Mouse (Mus musculus): ENCODE results near the gene Slc38a1.

The Slc38a1 gene

DNA sequence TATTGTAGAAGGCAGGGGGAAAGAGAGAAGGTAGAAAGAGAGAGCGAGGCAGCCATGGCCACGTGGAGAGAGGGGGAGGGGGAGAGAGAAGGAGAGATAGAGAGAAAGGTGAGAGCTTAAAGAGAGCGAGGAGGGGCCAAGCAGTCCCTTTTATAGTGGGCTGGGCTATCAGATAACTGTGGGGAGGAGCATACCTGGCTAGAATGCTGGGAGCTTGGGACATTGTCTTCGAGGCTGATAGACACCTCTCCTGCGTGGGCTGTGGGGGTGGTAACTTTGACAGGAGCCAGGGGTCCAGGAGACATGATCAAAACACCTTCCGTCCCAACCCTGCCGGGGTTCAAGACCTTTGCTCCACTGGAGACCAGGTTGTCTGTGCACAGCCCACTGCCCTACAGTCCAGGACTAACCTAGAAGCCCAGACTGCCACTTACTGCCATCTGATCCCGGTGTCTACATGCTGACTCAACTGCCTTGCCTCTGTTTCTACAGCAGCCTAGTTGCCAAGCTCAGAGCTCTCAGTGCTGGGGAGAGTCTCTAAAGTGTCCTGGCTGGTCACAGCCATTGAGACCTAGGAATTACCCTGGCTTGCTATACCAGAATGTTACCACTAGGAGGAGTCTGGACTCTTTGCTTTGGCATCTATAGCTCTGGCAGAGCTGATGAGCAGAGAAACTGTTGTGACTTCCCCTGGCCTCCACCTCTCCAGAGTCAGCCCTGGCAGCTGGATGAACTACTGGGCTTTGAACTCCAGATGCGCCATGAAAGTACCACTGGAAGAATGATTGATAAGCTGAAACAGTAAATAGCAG is 90.9 kb downstream of the Slc38a1 start:
- peak; percentile 63 for DNase-seq

GRCm38 (mm10) chr15:96551107-96551506 is 91.6 kb downstream of the Slc38a1 start:
- DNase-seq = no peak

- no peak for DNase-seq
Measured at GRCm38 (mm10) chr15:96548363-96548762, 94.3 kb downstream of the Slc38a1 start.

- DNase-seq = no peak
Measured at GRCm38 (mm10) chr15:96547256-96548195, 95.2 kb downstream of the Slc38a1 start.

DNA sequence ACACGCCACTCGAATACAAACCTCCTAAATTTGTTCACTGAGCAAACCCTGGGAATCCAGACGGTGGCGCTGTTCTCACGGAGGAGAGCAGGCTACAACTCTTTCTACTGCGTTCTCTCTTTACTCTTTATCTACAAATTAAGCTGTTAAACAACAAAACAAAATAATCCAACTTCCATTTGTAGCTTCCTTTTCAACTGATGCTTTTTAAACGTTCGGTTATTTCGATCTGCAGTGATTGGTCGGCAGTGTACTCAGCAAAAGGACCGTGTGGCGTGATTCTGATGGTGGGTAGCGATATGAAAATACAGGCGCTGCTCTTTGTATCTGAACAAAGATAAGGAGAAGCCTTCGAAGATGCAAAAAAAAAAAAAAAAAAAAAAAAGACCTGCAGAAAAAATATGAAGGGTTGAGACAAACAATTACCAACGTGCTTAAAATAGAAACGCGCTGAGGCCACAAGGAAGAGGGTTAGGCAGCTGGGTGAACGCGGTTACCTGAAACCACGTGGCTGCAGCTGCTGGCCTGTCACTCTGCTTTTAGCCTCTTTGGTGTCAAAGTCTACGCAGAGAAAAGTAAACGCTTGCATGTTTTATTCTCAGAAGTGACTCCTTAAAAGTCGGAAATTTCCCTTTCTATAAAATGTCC is 99.4 kb downstream of the Slc38a1 start:
- DNase-seq = peak; percentile 35

GRCm38 (mm10) chr15:96542135-96542534 is 100.6 kb downstream of the Slc38a1 start:
- DNase-seq = no peak

GRCm38 (mm10) chr15:96537272-96537671 is 105.4 kb downstream of the Slc38a1 start:
- no peak for DNase-seq

- no peak for DNase-seq
Measured at GRCm38 (mm10) chr15:96536412-96536811, 106.3 kb downstream of the Slc38a1 start.

DNA sequence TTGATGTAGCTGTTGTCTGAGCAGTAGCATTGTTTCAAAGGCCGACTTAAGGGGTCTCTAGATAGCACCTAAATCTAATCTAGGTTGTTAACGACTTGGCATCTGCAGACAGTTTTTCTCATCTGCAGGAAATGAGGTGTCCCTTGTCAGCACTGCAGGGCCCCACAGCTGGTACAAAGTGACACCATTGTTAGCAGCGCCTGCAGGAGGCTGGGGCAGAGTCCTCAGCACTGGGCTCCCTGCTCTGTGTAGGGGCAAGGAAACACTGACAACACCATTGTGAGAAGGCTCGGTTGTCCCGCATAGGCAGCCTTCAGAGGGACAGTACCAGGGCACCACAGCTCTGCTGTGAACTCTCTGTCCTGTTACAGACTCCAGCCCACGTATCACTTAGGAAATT is 115.0 kb downstream of the Slc38a1 start:
- no peak for DNase-seq

DNA sequence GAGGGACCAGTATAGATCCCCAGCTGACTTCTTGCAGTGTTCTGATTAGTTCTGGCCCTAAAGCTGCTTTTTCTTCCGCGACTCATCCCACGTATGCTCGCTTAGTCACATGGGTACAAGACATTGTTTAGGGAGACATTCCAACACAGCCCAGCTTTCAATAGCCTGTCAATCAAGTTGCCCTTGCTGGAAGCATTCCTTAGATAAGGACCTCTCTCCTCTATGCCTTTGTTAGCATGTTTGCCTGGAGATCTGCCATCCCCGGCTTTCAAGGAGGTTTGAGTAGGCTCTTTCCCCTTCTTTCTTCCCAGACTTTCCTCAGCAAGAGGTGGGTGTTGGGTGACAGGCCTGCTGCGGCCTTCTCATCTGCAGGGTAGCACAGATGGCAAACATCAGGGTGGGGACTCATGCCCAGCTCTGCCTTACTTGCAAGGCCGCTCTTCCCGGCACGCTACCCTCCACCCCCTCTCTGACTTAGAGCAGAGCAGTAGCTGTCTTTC is 118.4 kb downstream of the Slc38a1 start:
- DNase-seq = no peak

Measured in cerebellum, adult 8-10 months (tissue).